Mouse (Mus musculus) embryonic facial prominence, embryonic 11.5 days (tissue): Measurements from ENCODE around the gene Itga3. TPM values are rescaled to one million over a fixed set of nuclear protein-coding genes. Genes with fewer than 3 reads are reported as not detected.

Experiments used
- ATAC-seq: fragments of 200-750 bp; cut with Nextera tagmentation; replicated peaks from 2 replicates; pipeline ENCODE4 v1.8.0; 2017; ENCODE audit warnings: low read depth; ENCODE audit not compliant: insufficient number of reproducible peaks, low FRiP score, low TSS enrichment
- DNase-seq: peaks from one replicate; pipeline ENCODE4 v3.0.0-alpha.2; 2015; ENCODE audit warnings: low spot score
- H3K27ac ChIP-seq: fragments of 300-500 bp; sonication (generic); replicated peaks from 2 replicates; pipeline ENCODE4 v1.5.1; 2014; ENCODE audit warnings: mild to moderate bottlenecking, low read depth, low read length, control low read depth
- H3K27me3 ChIP-seq: fragments of 300-500 bp; sonication (generic); 2 replicates; pipeline ENCODE4 v1.6.1; 2014; ENCODE audit warnings: mild to moderate bottlenecking, low read length, moderate library complexity, mixed read lengths; ENCODE audit not compliant: control insufficient read depth, insufficient read depth
- H3K36me3 ChIP-seq: fragments of 300-500 bp; sonication (generic); replicated peaks from 2 replicates; pipeline ENCODE4 v1.6.1; 2014; ENCODE audit warnings: low read depth, mild to moderate bottlenecking, low read length, moderate library complexity, mixed read lengths; ENCODE audit not compliant: control insufficient read depth, insufficient read depth
- H3K4me1 ChIP-seq: fragments of 300-500 bp; sonication (generic); 2 replicates; pipeline ENCODE4 v1.6.1; 2014; ENCODE audit warnings: low read length, mixed read lengths; ENCODE audit not compliant: control insufficient read depth, insufficient read depth
- H3K4me2 ChIP-seq: fragments of 300-500 bp; sonication (generic); 2 replicates; pipeline ENCODE4 v1.6.1; 2014; ENCODE audit warnings: low read depth, mild to moderate bottlenecking, control low read depth, low read length, moderate library complexity
- H3K4me3 ChIP-seq: fragments of 300-500 bp; sonication (generic); 2 replicates; pipeline ENCODE4 v1.5.1; 2014; ENCODE audit warnings: low read depth, low read length, control low read depth
- H3K9ac ChIP-seq: fragments of 300-500 bp; sonication (generic); replicated peaks from 2 replicates; pipeline ENCODE4 v1.6.1; 2014; ENCODE audit warnings: mild to moderate bottlenecking, control low read depth, low read length
- H3K9me3 ChIP-seq: fragments of 300-500 bp; sonication (generic); replicated peaks from 2 replicates; pipeline ENCODE4 v1.6.1; 2016; ENCODE audit warnings: mild to moderate bottlenecking, low read length, inconsistent platforms, mixed read lengths; ENCODE audit not compliant: control insufficient read depth
- WGBS: fragments of 180-500 bp; shearing (Covaris S2); extraction: QIAGEN DNeasy Blood & Tissue Kit; methylation state at CpG from one replicate; pipeline ENCODE4 v1.1.7; 2014; 5-methylcytosine and 5-hydroxymethylcytosine counted together
- polyA plus RNA-seq: library from polyadenylated mRNA; unstranded; fragments of >200 nt; fragmentation: Nextera tagmentation; extraction: Ambion mirVana; gene quantifications from 2 replicates; pipeline ENCODE4 v1.2.1, GENCODE M21; 2014

The Itga3 gene
- polyA plus RNA-seq, 1 experiment from 2014 or later = 5.1 TPM

DNA sequence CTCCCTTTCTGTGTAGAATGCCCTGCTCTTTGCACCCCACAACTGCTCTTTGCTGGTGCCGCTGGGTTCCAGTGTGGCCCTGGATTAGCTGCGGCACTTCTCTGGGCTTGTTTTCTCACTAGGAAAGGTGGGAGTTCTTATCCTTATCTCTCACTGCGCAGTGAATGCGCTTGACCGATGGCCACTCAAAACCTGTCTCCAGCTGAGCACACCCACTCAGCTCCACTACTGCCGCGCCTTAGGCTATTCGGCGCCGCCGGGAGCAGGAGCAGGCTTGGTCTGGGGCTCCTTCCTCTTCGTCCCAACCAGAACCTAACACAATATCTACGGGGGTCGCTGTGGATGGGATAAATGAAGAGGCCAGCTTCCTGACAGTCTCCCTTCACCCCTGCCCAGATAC is 43.0 kb downstream of the Itga3 start:
- Histone ChIP-seq H3K4me3 (no peak overlapping the region), H3K36me3 (no peaks in the 10 kb centered on the region), H3K9me3 (no peaks in the 10 kb centered on the region), H3K4me2 (no peak overlapping the region), H3K4me1 (no peaks in the 10 kb centered on the region), H3K27ac (no peak overlapping the region), H3K27me3 (no peaks in the 10 kb centered on the region), H3K9ac (no peak overlapping the region)
- ATAC-seq = no peak
- no peak for DNase-seq
- WGBS = 68% methylated on average over 14 of the region's 14 CpGs

DNA sequence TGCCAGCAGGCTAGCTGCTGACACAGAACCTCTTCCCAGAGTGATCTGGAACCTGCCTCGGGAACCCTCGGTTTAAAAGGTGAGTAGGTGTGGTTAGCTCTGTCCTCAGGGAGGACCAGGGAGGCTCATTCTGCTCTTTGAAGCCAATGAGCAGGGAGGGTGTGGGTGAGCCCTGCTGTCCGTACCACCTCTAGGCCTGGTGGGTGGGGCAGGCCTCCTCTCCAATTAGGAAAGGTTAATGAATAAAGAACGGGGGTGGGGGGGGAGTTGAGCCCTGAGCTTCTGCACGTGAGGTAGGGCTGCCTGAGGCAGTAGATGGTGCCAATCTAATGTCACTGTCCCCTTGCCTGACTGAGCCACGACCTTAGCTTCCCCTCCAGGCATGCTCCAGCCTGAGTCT is 43.7 kb downstream of the Itga3 start:
- H3K27ac ChIP-seq = no peak overlapping the region
- WGBS = 25% methylated on average over 6 of the region's 6 CpGs
- DNase-seq = no peak

DNA sequence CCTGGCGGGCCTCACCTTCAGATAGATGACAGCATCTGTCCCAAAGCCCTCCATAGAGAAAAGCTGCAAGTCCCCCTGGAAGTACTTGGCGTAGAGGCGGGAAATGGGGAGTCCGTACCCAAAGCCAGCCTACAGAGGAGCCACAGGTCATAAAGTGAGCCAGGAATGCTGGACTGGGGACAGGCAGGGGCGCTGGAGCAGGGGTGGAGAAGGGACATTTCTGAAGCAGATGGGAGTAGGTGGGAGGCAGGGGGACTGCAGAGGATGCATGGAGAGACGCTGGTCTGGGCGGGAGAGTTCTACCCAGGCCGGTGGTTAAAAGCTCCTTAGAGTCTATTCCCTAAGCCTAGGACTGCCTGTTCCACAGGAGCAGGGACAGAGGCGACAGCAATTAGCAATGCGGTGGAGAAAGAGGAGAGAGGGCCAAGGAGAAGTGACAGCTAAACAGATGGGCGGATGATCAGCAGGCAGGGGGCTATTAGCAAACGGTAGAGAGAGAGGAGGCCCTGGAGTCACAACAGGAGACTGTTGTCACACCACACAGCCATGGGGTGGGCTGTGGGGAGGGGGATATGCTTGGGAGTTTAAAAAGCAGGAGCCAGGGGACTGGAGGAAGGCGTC is 48.6 kb downstream of the Itga3 start:
- 41% methylated on average over 13 of the region's 13 CpGs for WGBS
- Histone ChIP-seq H3K9ac (no peak overlapping the region), H3K4me1 (no peaks in the 10 kb centered on the region; the same call in 1 of the 2 replicates), H3K4me3 (no peak overlapping the region), H3K4me2 (no peak overlapping the region), H3K27me3 (no peaks in the 10 kb centered on the region), H3K27ac (no peak overlapping the region), H3K9me3 (no peaks in the 10 kb centered on the region), H3K36me3 (peaks cover 12% of the 10 kb centered on the region)
- no peak for DNase-seq
- no peak for ATAC-seq

More for the DNA sequence above, 43.7 kb downstream of the Itga3 start:
- Histone ChIP-seq H3K4me2 (no peak overlapping the region), H3K27me3 (no peaks in the 10 kb centered on the region), H3K4me3 (no peak overlapping the region), H3K9me3 (no peaks in the 10 kb centered on the region), H3K36me3 (no peaks in the 10 kb centered on the region), H3K4me1 (no peaks in the 10 kb centered on the region; the same call in 1 of the 2 replicates), H3K9ac (no peak overlapping the region)
- ATAC-seq = no peak

DNA sequence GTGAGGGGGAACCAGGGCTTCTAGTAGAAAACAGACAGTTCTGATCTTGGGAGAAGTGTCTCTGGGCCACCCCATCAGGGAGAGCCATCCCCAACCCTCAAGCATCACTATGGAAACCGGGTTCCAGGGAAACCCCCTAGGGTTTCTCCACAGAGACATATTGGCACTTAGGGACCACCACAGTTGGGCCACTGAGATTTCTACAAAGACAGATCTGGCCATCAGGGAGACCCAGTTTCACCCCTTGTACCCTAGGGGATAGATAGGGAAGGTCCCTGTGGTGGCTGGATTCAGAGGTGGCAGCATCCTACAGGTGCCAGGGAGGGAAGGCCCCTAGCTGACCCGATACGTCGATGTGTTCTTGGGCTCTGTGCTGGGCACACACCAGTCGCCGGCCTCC is 49.8 kb downstream of the Itga3 start:
- Histone ChIP-seq H3K4me1 (no peaks in the 10 kb centered on the region; the same call in 1 of the 2 replicates), H3K9ac (no peak overlapping the region), H3K36me3 (peaks cover 17% of the 10 kb centered on the region), H3K27ac (no peak overlapping the region), H3K9me3 (no peaks in the 10 kb centered on the region), H3K4me2 (no peak overlapping the region), H3K27me3 (no peaks in the 10 kb centered on the region), H3K4me3 (no peak overlapping the region)
- ATAC-seq = no peak
- 87% methylated on average over 6 of the region's 6 CpGs for WGBS
- DNase-seq = no peak

- H3K4me2 ChIP-seq = no peak overlapping the region
- H3K9ac ChIP-seq = no peak overlapping the region
- ATAC-seq (no peak), DNase-seq (no peak)
- no peaks in the 10 kb centered on the region for H3K27me3 ChIP-seq
- no peak overlapping the region for H3K27ac ChIP-seq
- no peaks in the 10 kb centered on the region; the same call in 1 of the 2 replicates for H3K4me1 ChIP-seq
- 70% methylated on average over 6 of the region's 6 CpGs for WGBS
- H3K4me3 ChIP-seq = no peak overlapping the region
- peaks cover 20% of the 10 kb centered on the region for H3K36me3 ChIP-seq
- H3K9me3 ChIP-seq = no peaks in the 10 kb centered on the region
These were observed 50.5 kb downstream of the Itga3 start for GRCm38 (mm10) chr11:95026090-95026542.

DNA sequence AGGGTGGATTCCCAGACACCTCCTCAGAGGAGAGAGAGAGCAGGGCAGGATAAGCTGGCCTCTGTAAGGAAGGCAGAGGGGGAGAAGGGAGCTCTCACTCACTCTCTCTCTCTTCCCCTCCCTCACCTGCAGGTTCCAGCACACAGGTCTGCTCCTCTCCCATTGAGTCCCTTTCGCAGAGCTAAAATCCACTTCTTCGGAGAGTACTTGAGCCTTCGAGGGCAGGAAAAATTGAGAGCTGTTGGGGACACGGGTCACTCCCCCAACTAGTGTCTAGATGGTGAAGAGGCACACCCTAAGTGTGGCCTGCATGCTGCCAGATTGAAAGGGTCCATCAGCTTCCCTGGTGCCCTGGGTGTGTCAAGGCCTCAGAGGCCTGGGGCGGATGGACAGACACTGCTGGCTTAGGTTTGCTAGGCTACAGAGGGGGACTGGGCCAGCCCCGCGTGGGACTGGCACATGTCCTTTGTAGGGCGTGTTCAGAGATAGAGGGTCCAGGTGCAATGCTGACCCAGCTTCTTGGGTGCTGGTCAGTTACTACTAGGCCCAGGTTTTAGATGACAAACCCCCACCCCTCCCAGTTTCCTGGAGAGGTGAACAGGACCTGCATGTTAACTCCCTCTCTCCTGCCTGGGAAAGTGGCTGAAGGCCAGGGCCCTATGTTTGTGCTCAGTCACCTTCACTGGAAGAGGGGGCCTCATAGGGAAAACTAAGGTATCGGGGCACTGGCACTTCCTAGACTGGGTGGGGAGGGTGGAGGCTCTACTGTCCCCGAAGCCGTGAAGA is 51.2 kb downstream of the Itga3 start:
- no peak for DNase-seq
- no peak for ATAC-seq
- no peaks in the 10 kb centered on the region for H3K27me3 ChIP-seq
- no peaks in the 10 kb centered on the region; the same call in 1 of the 2 replicates for H3K4me1 ChIP-seq
- no peaks in the 10 kb centered on the region for H3K9me3 ChIP-seq
- H3K9ac ChIP-seq = no peak overlapping the region
- WGBS = 89% methylated on average over 11 of the region's 11 CpGs
- no peak overlapping the region for H3K4me2 ChIP-seq
- H3K4me3 ChIP-seq = no peak overlapping the region
- H3K36me3 ChIP-seq = peaks cover 22% of the 10 kb centered on the region
- H3K27ac ChIP-seq = no peak overlapping the region

- no peaks in the 10 kb centered on the region; the same call in 1 of the 2 replicates for H3K4me1 ChIP-seq
- peaks cover 22% of the 10 kb centered on the region for H3K36me3 ChIP-seq
These were observed 52.0 kb downstream of the Itga3 start for GRCm38 (mm10) chr11:95024439-95025184.

More at GRCm38 (mm10) chr11:95024439-95025184, 52.0 kb downstream of the Itga3 start:
- Histone ChIP-seq H3K4me2 (no peak overlapping the region), H3K4me3 (no peak overlapping the region), H3K27ac (no peak overlapping the region), H3K27me3 (no peaks in the 10 kb centered on the region), H3K9me3 (no peaks in the 10 kb centered on the region), H3K9ac (no peak overlapping the region)
- ATAC-seq (no peak), DNase-seq (no peak)
- 77% methylated on average over 29 of the region's 29 CpGs for WGBS
